Mouse (Mus musculus) heart, embryonic 14.5 days (tissue): ENCODE data around the gene Tns4. TPM values are rescaled to one million over a fixed set of nuclear protein-coding genes. Genes with fewer than 3 reads are reported as not detected.

Experiments
- ATAC-seq: fragments of 200-750 bp; cut with Nextera tagmentation; 2 replicates; pipeline ENCODE4 v1.8.0; 2017; ENCODE audit warnings: low read depth, moderate TSS enrichment; ENCODE audit not compliant: insufficient number of reproducible peaks, insufficient read depth, low FRiP score
- H3K27ac ChIP-seq, 2 experiments: fragments of 200-500 bp in 1 of 2; fragments of 300-500 bp in 1 of 2; sonication (generic) in 1 of 2; replicated peaks in 1 of 2; 2 replicates each; pipeline ENCODE4 v1.5.1; 2012 to 2014; ENCODE audit warnings: low read depth in 2 of 2, low read length in 2 of 2, control low read depth in 1 of 2, mild to moderate bottlenecking in 1 of 2, mixed read lengths in 1 of 2; ENCODE audit not compliant: control insufficient read depth in 1 of 2, insufficient read depth in 1 of 2
- H3K27me3 ChIP-seq: fragments of 300-500 bp; sonication (generic); 2 replicates; pipeline ENCODE4 v1.6.1; 2014; ENCODE audit warnings: mild to moderate bottlenecking, low read length, control low read depth; ENCODE audit not compliant: control insufficient read depth, insufficient read depth
- H3K36me3 ChIP-seq: fragments of 300-500 bp; sonication (generic); 2 replicates; pipeline ENCODE4 v1.6.1; 2014; ENCODE audit warnings: mild to moderate bottlenecking, control low read depth, low read length, mixed read lengths; ENCODE audit not compliant: control insufficient read depth, insufficient read depth
- H3K4me1 ChIP-seq, 2 experiments: fragments of 200-500 bp in 1 of 2; fragments of 300-500 bp in 1 of 2; sonication (generic) in 1 of 2; 2 replicates each; pipeline ENCODE4 v1.6.1; 2012 to 2014; ENCODE audit warnings: low read length in 2 of 2, control low read depth in 1 of 2, mixed read lengths in 1 of 2; ENCODE audit not compliant: control insufficient read depth in 2 of 2, insufficient read depth in 2 of 2
- H3K4me2 ChIP-seq: fragments of 300-500 bp; sonication (generic); 2 replicates; pipeline ENCODE4 v1.6.1; 2014; ENCODE audit warnings: mild to moderate bottlenecking, low read length
- H3K4me3 ChIP-seq, 2 experiments: fragments of 200-500 bp in 1 of 2; fragments of 300-500 bp in 1 of 2; sonication (generic) in 1 of 2; 2 replicates each; pipeline ENCODE4 v1.5.1; 2012 to 2014; ENCODE audit warnings: low read length in 2 of 2, mild to moderate bottlenecking in 2 of 2, control low read depth in 1 of 2, low read depth in 1 of 2, moderate library complexity in 1 of 2; ENCODE audit not compliant: control insufficient read depth in 1 of 2, insufficient read depth in 1 of 2
- H3K9ac ChIP-seq: fragments of 300-500 bp; sonication (generic); 2 replicates; pipeline ENCODE4 v1.6.1; 2014; ENCODE audit warnings: mild to moderate bottlenecking, low read length
- H3K9me3 ChIP-seq: fragments of 300-500 bp; sonication (generic); 2 replicates; pipeline ENCODE4 v1.6.1; 2016; ENCODE audit warnings: low read length, control low read depth; ENCODE audit not compliant: control insufficient read depth
- WGBS: fragments of 180-500 bp; shearing (Covaris S2); extraction: QIAGEN DNeasy Blood & Tissue Kit; methylation state at CpG from one replicate; pipeline ENCODE4 v1.1.7; 2014; 5-methylcytosine and 5-hydroxymethylcytosine counted together
- polyA plus RNA-seq: library from polyadenylated mRNA; unstranded; fragments of >200 nt; fragmentation: Nextera tagmentation; extraction: Ambion mirVana; gene quantifications from 2 replicates; pipeline ENCODE4 v1.2.1, GENCODE M21; 2014

Gene Tns4
- polyA plus RNA-seq, 1 experiment from 2014 or later, result 0.19 TPM

DNA sequence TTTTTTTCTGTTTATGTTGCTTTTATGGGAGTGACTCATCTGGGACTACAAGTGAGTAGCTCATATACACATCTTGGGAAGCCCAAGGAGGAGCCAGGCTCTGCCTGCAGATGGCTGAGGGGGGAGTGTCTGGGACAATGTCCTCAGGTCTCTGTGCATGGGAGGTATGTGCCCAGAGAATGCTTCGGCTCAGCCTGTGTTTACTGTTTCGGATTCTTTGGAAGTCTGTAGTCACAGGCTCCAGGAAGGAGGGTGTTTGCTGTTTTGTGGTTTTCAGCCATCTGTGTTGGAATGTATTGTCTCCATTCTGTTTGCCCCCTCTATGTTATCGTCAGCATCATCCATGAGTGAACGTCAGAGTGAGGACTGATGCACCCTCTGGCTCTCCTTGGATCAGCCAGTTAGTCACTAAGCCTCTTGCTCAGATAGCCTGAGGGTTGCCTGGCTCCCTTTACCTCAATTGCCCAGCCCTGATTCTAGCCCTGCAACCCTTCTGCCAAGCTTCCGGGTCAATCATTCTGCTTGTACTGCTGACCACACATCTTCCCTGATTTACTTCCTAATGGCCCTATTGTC lies 12.3 kb downstream of the Tns4 start:
- Histone ChIP-seq H3K4me3 (no peak overlapping the region), H3K36me3 (no peaks in the 10 kb centered on the region), H3K4me1 (peaks cover 5 to 6% of the 10 kb centered on the region in 2 experiments; a peak in 3 of 4 replicates), H3K9ac (no peak overlapping the region), H3K27ac (no peak overlapping the region), H3K4me2 (no peak overlapping the region), H3K27me3 (no peaks in the 10 kb centered on the region), H3K9me3 (no peaks in the 10 kb centered on the region)
- 78% methylated on average over 5 of the region's 5 CpGs for WGBS
- ATAC-seq, result no peak

DNA sequence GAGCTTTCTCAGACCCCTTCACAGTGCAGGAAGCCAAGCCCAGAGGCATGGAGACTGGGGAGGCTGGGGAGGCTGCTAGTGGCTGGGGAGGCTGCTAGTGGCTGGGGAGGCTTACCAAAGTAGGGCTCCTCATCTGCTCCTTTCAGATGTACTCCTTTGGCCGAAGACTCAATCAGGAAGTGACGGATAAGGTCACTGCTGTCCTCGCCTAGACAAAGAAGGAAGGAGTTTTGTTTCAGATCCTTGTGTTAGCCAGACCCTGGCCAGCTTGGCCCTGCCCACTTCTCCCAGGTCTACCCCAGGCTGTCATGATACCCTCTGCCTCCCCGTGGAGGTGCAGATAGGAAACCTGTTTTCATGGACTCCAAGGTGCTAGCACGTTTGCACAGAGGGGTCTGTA lies 15.3 kb downstream of the Tns4 start:
- Histone ChIP-seq H3K9ac (no peak overlapping the region), H3K4me2 (no peak overlapping the region), H3K4me3 (no peak overlapping the region), H3K27ac (no peak overlapping the region), H3K4me1 (no peaks in the 10 kb centered on the region; a peak in 1 of 4 replicates), H3K27me3 (no peaks in the 10 kb centered on the region), H3K9me3 (no peaks in the 10 kb centered on the region), H3K36me3 (no peaks in the 10 kb centered on the region)
- 0 out of 2 replicates have a peak, but pooled peaks have one; percentile 18 for ATAC-seq
- WGBS, result 41% methylated on average over 5 of the region's 5 CpGs

DNA sequence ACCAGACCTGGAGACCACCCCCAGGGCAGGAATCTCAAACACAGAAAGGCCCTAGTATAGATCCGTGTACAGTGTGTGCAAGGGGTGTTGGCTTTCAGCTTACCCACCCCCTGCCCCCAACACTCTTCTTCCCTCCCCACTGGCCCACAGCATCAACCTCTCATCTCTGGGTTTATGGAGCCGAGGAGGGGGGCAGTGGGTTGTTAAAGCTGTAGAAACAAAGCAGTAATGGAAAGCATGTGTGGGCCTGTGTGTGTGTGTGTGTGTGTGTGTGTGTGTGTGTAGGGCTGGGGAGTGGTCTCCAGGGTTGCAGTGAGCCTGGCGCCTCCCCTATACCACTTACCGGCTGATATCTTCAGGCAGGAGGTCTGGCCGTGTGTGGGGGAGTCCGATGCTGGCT lies 17.2 kb downstream of the Tns4 start:
- H3K9ac ChIP-seq, result no peak overlapping the region
- H3K27ac ChIP-seq, result no peak overlapping the region
- no peak overlapping the region for H3K4me2 ChIP-seq
- H3K27me3 ChIP-seq, result no peaks in the 10 kb centered on the region
- H3K36me3 ChIP-seq, result no peaks in the 10 kb centered on the region
- H3K9me3 ChIP-seq, result no peaks in the 10 kb centered on the region
- H3K4me1 ChIP-seq, result no peaks in the 10 kb centered on the region; a peak in 1 of 4 replicates
- 18% methylated on average over 6 of the region's 6 CpGs for WGBS
- H3K4me3 ChIP-seq, result no peak overlapping the region
- no peak for ATAC-seq

DNA sequence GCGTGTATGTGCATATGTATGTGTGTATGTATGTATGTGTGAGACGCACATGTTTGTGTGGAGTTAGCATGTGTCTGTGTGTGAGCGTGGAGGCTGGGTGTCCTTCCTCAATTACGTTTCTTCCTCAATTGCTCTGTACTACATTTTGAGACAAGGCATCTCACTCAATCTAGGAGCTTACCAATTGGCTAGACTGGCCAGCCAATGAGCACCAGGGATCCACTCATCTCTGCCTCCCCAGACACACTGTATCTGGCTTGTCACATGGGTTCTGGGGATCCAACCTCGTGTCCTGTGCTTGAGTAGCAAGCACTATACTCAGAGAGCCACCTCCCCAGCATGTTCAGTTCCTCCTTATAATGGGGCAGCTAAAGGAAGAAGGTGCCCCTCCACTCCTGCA lies 20.7 kb downstream of the Tns4 start:
- Histone ChIP-seq H3K36me3 (no peaks in the 10 kb centered on the region), H3K4me3 (no peak overlapping the region), H3K9me3 (no peaks in the 10 kb centered on the region), H3K4me1 (peaks cover 7 to 8% of the 10 kb centered on the region in 2 experiments; a peak in 3 of 4 replicates), H3K27me3 (no peaks in the 10 kb centered on the region), H3K4me2 (no peak overlapping the region), H3K9ac (no peak overlapping the region), H3K27ac (no peak overlapping the region)
- 73% methylated on average over 5 of the region's 5 CpGs for whole genome bisulfite sequencing
- ATAC-seq, result no peak

DNA sequence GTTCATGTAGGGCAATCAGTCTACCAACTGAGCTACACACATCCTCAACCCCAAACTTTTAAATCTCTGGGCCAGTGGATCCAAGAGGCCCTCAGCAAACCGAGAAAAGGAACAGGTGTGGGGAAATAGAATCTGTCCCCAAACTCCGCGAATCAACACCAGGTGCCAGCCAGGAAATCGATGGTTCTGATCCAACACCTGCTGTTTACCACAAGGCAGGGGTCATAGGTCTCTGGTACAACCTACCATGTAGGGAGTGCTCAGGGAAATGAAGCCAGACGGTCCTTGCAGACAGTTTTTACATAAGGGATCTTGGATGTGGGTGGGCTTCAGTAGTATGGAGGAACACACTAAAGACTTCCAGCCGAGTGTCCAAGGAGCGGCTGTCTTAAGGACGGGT lies 21.5 kb downstream of the Tns4 start:
- Histone ChIP-seq H3K27ac (no peak overlapping the region), H3K9me3 (no peaks in the 10 kb centered on the region), H3K36me3 (no peaks in the 10 kb centered on the region), H3K4me1 (peaks cover 7 to 9% of the 10 kb centered on the region in 2 experiments; a peak in 3 of 4 replicates), H3K9ac (no peak overlapping the region), H3K4me2 (no peak overlapping the region), H3K27me3 (no peaks in the 10 kb centered on the region), H3K4me3 (no peak overlapping the region)
- 84% methylated on average over 8 of the region's 8 CpGs for WGBS
- ATAC-seq, result no peak

DNA sequence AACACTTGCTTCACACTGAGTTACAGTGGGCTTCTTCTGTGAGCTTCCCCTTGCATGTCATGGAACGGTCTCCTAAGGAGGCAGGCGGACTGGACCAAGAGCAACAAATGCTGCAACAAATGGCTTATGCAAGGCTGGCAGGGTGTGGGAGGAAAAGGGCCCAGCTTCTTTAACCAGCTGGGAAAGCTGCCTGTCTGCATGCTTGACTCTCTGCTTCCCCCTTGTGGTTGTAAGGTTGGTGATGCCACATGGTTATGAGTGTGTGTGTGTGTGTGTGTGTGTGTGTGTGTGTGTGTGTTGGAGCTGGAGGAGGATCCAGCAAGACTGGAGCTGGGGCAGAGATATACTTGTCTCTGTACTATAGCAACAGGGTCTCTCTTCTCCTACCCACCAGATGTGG lies 23.1 kb downstream of the Tns4 start:
- Histone ChIP-seq H3K4me3 (no peak overlapping the region), H3K9ac (peak overlapping the region; percentile 44; the same call in 1 of the 2 replicates)
- WGBS, result 9% methylated on average over 2 of the region's 2 CpGs

DNA sequence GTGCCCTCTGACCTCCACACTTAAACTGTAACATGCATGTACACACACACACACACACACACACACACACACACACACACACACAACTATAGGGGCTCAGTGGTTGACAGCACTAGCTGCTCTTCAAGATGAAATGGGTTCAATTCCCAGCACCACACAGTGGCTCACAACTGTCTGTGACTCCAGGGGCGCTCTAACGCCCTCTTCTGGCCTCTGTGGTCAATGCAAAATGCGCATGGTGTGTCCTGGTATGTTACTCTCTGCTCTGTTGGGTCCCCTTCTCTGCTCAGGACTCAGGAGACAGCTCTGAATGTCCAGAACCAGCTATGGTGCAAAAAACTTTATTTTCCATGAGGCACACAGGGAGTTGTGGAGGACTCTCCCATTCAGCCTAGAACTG lies 23.8 kb downstream of the Tns4 start:
- 73% methylated on average over 3 of the region's 3 CpGs for WGBS
- Histone ChIP-seq H3K4me3 (no peak overlapping the region), H3K4me1 (peaks cover 7 to 9% of the 10 kb centered on the region in 2 experiments; a peak in 3 of 4 replicates), H3K9ac (peak overlapping the region; percentile 44; the same call in 1 of the 2 replicates), H3K27me3 (no peaks in the 10 kb centered on the region), H3K9me3 (no peaks in the 10 kb centered on the region), H3K27ac (peak overlapping the region in 1 of 2 experiments; percentile 59; a peak in 2 of 4 replicates), H3K36me3 (no peaks in the 10 kb centered on the region), H3K4me2 (peak overlapping the region; percentile 35)
- ATAC-seq, result no peak

More for the DNA sequence above, 23.1 kb downstream of the Tns4 start:
- peaks cover 7 to 9% of the 10 kb centered on the region in 2 experiments; a peak in 3 of 4 replicates for H3K4me1 ChIP-seq
- H3K4me2 ChIP-seq, result peak overlapping the region; percentile 35
- no peaks in the 10 kb centered on the region for H3K9me3 ChIP-seq
- H3K27ac ChIP-seq, result peak overlapping the region; percentile 57 to 59
- ATAC-seq, result no peak
- H3K27me3 ChIP-seq, result no peaks in the 10 kb centered on the region
- H3K36me3 ChIP-seq, result no peaks in the 10 kb centered on the region
